Mouse (Mus musculus): Measurements from ENCODE around the gene Glud1.

- TF ChIP-seq CTCF (IDR thresholded peaks at IDR 0.05) (no peak), EP300 (IDR thresholded peaks at IDR 0.05) (no peak)
These were observed 5.8 kb downstream of the Glud1 start for GRCm38 (mm10) chr14:34316346-34316745.
